Comparison of ENCODE assay signal across 23 mouse cellular contexts in the genomic region with DNA sequence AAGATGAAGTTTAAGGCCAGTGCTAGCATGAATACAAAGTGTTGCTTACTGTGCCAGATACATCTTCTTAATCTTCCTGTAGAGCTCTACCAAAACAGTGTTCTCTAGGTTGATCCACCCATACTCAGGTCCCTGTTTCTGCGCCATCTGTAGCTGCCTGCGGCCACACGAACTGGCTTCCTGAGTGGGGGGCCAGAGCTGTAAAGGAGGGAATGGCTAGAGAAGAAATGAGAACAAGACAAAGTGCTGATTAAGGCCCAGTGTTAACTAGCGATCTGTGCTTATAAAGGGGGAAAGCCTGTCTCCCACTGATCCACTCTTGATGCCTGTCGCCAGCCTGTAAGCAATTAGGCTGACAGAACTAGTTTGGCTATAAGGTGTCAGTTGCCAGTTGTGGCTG.
"Had no signal": no experiment of that assay in that cellular context is flagged by ENCODE, and none has a peak within 500 bp of the region (broad histone marks: within the 10 kb centered on the region; RNA-seq: fewer than 3 reads in every experiment).

No protein-coding gene starts in this region.

- ATAC-seq: intestine, embryonic 16.5 days; liver, embryonic 12.5 days had no signal

- DNase-seq: gastrocnemius, postnatal 14 days; gastrocnemius, postnatal 36 days; heart, adult 2 months; heart, postnatal 14 days; heart, postnatal 36 days; kidney, adult 11 months; kidney, adult 2 months; kidney, adult 9 months; kidney, postnatal 14 days; kidney, postnatal 36 days; left cerebral cortex, postnatal 4 days had no signal

- H3K4me3 ChIP-seq: heart, adult 2 months; heart, embryonic 13.5 days; heart, embryonic 15.5 days; hindbrain, embryonic 13.5 days; hindbrain, embryonic 15.5 days; kidney, embryonic 15.5 days; limb, embryonic 13.5 days; limb, embryonic 15.5 days; liver, embryonic 12.5 days had no signal

- H3K27me3 ChIP-seq: heart, embryonic 13.5 days; heart, embryonic 15.5 days; hindbrain, embryonic 13.5 days; hindbrain, embryonic 15.5 days; kidney, embryonic 15.5 days; limb, embryonic 13.5 days; limb, embryonic 15.5 days; liver, embryonic 12.5 days had no signal

- H3K9ac ChIP-seq: heart, embryonic 13.5 days; heart, embryonic 15.5 days; hindbrain, embryonic 13.5 days; hindbrain, embryonic 15.5 days; kidney, embryonic 15.5 days; limb, embryonic 13.5 days; limb, embryonic 15.5 days; liver, embryonic 12.5 days had no signal

- H3K9me3 ChIP-seq: heart, embryonic 13.5 days; heart, embryonic 15.5 days; hindbrain, embryonic 13.5 days; hindbrain, embryonic 15.5 days; kidney, embryonic 15.5 days; limb, embryonic 13.5 days; limb, embryonic 15.5 days; liver, embryonic 12.5 days had no signal

- H3K4me2 ChIP-seq: heart, embryonic 11.5 days; heart, embryonic 13.5 days; heart, embryonic 15.5 days; hindbrain, embryonic 13.5 days; hindbrain, embryonic 15.5 days; kidney, embryonic 15.5 days; limb, embryonic 13.5 days; limb, embryonic 15.5 days; liver, embryonic 12.5 days had no signal

- H3K4me1 ChIP-seq: heart, embryonic 13.5 days; heart, embryonic 15.5 days; hindbrain, embryonic 13.5 days; hindbrain, embryonic 15.5 days; kidney, embryonic 15.5 days; limb, embryonic 13.5 days; limb, embryonic 15.5 days; liver, embryonic 12.5 days had no signal

- H3K36me3 ChIP-seq: heart, embryonic 13.5 days; heart, embryonic 15.5 days; hindbrain, embryonic 13.5 days; hindbrain, embryonic 15.5 days; kidney, embryonic 15.5 days; limb, embryonic 13.5 days; limb, embryonic 15.5 days; liver, embryonic 12.5 days had no signal

- H3K27ac ChIP-seq: heart, adult 2 months; heart, embryonic 13.5 days; heart, embryonic 15.5 days; hindbrain, embryonic 13.5 days; hindbrain, embryonic 15.5 days; hindbrain, postnatal 0 days; kidney, embryonic 15.5 days; kidney, postnatal 0 days; limb, embryonic 13.5 days; limb, embryonic 15.5 days; liver, embryonic 12.5 days had no signal
